Mouse (Mus musculus) layer of hippocampus, adult 9-11 months (tissue): ENCODE data around the gene Dpy19l1.

Experiments
- DNase-seq: peaks from one replicate; pipeline ENCODE4 v3.0.0; 2022

The Dpy19l1 gene

GRCm38 (mm10) chr9:24503067-24503857 is at the start of gene Dpy19l1:
TSS of gene Dpy19l1 (minus strand) at chr9:24503140.
- DNase-seq = peak; percentile 93

GRCm38 (mm10) chr9:24538159-24538558 is 35.2 kb upstream of the Dpy19l1 start:
- DNase-seq = no peak

GRCm38 (mm10) chr9:24516575-24517139 is 13.7 kb upstream of the Dpy19l1 start:
- peak; percentile 79 for DNase-seq

GRCm38 (mm10) chr9:24514078-24514469 is 11.1 kb upstream of the Dpy19l1 start:
- no peak for DNase-seq

- DNase-seq = no peak
Observed at GRCm38 (mm10) chr9:24513290-24514077, 10.5 kb upstream of the Dpy19l1 start.

GRCm38 (mm10) chr9:24512121-24512539 is 9.2 kb upstream of the Dpy19l1 start:
- no peak for DNase-seq

GRCm38 (mm10) chr9:24511371-24512120 is 8.6 kb upstream of the Dpy19l1 start:
- DNase-seq = no peak

GRCm38 (mm10) chr9:24508880-24509279 is 5.9 kb upstream of the Dpy19l1 start:
- DNase-seq = no peak

- DNase-seq = no peak
Observed at GRCm38 (mm10) chr9:24506510-24506909, 3.6 kb upstream of the Dpy19l1 start.

GRCm38 (mm10) chr9:24505017-24505763 is 2.2 kb upstream of the Dpy19l1 start:
- DNase-seq = no peak

GRCm38 (mm10) chr9:24504381-24504780 is 1.4 kb upstream of the Dpy19l1 start:
- no peak for DNase-seq

- no peak for DNase-seq
Observed at GRCm38 (mm10) chr9:24503858-24504219, 899 bp upstream of the Dpy19l1 start.

- peak; percentile 24 for DNase-seq
Observed at GRCm38 (mm10) chr9:24502571-24503004, 352 bp downstream of the Dpy19l1 start.

GRCm38 (mm10) chr9:24501618-24502017 is 1.3 kb downstream of the Dpy19l1 start:
- no peak for DNase-seq

GRCm38 (mm10) chr9:24496226-24496625 is 6.7 kb downstream of the Dpy19l1 start:
- DNase-seq = no peak

- DNase-seq = no peak
Observed at GRCm38 (mm10) chr9:24490516-24490915, 12.4 kb downstream of the Dpy19l1 start.

GRCm38 (mm10) chr9:24488425-24489104 is 14.4 kb downstream of the Dpy19l1 start:
- no peak for DNase-seq

- DNase-seq = no peak
Observed at GRCm38 (mm10) chr9:24482375-24482774, 20.6 kb downstream of the Dpy19l1 start.

- no peak for DNase-seq
Observed at GRCm38 (mm10) chr9:24477251-24477650, 25.7 kb downstream of the Dpy19l1 start.

GRCm38 (mm10) chr9:24473824-24474223 is 29.1 kb downstream of the Dpy19l1 start:
- no peak for DNase-seq

- no peak for DNase-seq
Observed at GRCm38 (mm10) chr9:24472514-24472913, 30.4 kb downstream of the Dpy19l1 start.

- no peak for DNase-seq
Observed at GRCm38 (mm10) chr9:24470166-24470565, 32.8 kb downstream of the Dpy19l1 start.
